Mouse (Mus musculus): ENCODE data around the gene Ptpn5. TPM values are rescaled to one million over a fixed set of nuclear protein-coding genes. Genes with fewer than 3 reads are reported as not detected.
A peak's percentile ranks its signal among the peaks of the same experiment; 100 is the strongest.

Ptpn5 gene
- not detected for total RNA-seq (2021)
- long read RNA-seq, experiment 1: 0 reads
- long read RNA-seq, experiment 2: 0 reads

DNA sequence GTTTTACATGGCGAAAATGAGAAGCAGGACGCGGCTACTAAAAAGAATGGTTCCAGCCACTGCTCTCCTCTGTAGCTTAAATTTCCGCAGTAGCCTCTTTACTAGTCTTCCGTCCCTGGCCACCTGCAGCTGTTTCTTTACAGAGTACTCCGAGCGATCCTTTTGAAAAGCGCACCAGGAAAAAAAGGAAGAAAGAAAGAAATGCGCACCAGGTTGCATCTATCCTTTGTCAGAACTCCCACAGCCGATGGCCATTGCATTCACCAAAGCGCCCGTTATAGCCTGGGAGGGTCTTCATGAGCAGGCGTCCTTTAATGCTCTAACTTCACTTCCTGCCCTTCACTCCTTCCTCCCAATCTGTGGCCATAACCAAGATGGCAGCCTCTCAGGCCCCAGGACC lies at the start of gene Ptpn5:
Ptpn5 (minus strand) TSS at position 354 of the 400 bp plus-strand sequence.
- DNase-seq (ENCODE audit: low spot score in 2 of 2): no peak

DNA sequence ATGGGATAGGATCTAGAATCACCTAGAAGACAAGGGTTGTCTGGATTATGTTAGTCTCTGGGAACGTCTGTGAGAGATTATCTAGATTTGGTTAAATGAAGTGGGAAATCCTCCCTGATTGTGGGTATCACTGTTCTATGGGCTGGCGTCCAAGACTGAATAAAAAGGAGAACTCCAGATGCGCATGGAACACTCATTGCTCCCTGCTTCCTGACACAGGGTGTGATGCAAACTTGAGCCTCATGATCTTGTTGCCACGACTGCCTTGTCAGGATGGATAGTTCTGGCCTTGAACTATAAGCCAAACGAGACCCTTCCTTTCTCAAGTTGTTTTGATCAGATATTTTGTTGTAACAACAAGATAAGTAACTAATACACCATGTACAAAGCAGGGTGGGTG lies 37.3 kb upstream of the Ptpn5 start:
- DNase-seq (ENCODE audit: low spot score in 2 of 2): no peak

DNA sequence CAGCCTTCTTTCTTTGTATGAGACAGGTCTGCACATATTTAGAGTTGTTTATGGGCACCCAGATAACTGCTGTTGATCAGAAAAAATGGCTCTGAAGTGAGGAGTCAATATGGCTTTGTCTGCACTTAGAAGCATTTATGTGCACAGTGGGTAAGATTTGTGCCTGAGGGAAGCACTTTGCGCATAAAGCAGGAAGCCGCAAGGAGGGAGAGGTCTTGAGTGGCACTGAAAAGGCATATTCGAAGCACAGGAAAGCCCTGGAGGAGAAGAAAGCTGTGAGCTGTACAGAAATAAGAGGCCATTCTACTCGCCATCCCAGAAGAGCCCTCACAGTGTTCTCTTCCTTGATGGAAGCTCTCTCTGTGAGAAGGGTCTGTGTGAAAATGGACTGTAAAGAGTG lies 31.5 kb upstream of the Ptpn5 start:
- DNase-seq (ENCODE audit: low spot score in 2 of 2): no peak

DNA sequence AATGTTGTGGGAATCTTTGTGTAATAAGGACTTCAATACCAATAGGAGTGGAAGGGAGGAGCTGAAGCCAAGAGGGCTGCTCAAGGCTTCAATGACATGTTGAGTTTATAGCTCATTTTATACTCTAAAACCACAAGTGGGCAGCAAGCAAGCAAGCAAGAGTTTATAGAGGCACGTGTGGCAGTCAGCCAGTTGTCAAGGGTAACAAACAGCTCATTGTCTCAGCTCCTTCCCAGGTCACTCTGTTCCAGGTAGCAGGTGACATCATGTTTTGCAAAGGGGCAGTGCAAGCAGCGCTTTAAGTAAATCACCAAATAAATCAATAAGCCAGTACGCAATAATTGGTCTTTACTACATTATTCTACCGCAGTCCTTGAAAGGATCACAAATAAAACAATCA lies 29.7 kb upstream of the Ptpn5 start:
- no peak for DNase-seq (ENCODE audit: low spot score in 2 of 2)

DNA sequence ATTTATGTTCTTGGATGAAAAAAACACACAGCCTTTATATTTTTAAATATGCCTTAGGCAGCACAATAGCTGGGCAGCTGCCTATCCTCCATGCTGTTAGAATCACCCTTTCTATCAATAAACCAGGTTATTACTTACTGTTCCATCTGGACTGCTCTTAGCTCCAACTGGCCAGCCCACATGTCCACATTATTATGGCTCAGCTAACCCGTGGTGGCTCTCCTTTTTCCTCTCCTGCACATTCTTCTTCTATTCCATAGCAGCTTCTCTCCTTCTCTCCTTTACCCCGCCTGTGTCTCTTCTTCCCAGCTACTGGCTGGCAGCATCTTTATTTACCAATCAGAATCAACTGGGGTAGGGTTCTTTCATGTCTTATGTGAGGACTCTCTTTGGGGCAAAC lies 25.0 kb upstream of the Ptpn5 start:
- no peak for DNase-seq (ENCODE audit: low spot score in 2 of 2)

DNA sequence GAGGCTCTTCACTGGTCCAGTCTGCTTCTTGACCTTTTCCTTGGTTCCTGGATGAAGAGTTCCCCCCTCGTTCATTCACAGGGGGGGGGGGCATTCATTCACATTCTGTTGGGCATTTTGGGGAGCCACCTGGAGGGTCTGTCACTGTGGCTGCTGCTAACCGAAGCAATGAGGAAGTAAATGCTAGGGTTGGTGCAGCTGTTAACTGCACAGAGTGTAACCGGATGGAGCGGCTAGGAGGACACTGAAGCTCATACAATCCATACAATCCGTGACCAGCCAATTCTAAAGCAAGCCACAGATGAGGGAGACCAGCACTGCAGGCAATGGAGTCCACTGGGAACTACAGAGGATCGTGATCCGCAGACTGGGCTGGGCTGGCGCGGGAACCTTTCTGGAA lies 24.3 kb upstream of the Ptpn5 start:
- no peak for DNase-seq (ENCODE audit: low spot score in 2 of 2)

DNA sequence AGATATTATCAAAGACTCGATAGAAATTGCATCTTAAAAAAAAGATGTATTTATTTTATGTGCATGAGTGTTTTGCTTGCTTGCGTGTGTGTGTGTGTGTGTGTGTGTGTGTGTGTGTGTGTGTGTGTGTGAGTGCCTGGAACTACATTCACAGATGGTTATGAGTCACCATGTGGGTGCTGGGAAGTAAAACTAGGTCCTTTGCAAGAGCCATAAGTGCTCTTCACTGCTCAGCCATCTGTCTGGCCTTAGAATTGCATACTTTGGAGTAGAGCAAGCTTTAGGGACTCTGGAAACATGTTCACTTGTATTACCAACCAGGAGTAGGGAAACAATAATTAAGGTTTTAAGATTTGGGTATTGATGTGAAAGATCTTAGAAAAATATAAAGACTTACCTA lies 22.4 kb upstream of the Ptpn5 start:
- no peak for DNase-seq (ENCODE audit: low spot score in 2 of 2)

DNA sequence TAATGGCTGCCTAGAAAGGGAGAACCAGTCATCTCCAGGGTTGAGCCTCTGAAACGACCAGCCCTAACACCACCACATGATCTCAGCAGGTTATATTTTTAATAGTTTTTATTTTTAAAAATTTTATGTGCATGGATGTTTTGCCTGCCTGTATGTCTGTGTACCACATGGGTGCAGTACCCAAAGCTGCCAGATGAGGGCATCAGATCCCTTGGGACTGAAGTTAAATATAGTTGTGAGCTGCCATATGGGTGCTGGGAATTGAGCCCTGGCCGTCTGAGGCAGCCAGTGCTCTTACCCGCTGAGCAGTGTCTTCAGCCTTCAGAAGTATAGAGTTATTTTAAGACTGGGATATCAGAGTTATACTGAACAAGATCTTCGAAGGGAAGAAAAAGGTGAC lies 21.9 kb upstream of the Ptpn5 start:
- no peak for DNase-seq (ENCODE audit: low spot score in 2 of 2)

DNA sequence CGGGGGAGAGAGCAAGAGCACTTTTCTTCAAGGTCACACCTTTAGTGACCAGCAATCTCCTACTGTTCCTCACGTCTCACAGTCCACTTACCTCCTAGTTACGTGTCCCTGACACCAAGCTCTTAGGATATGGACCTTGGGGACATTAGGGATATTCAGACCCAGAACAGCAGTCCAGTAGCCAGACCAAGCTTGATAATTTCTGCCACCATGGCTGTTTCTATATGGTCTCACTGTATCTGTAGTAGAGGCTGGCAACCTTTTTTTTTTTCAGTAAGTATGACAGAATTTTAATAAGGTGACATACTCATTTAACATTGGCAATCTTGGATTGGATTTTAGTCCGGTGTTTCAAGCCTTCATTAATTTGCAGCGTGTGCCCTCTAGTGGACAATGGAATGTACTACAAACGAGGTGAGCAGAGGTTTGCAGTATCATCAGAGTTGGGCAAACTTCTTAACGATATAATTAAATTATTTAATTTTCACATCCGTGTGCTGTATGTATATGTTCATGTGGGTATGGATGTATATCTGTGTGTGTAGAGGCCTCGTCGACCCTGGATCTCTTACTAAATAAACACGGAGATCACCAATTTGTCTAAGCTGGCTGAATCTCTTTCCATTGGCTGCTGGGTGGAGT lies 17.1 kb upstream of the Ptpn5 start:
- DNase-seq (ENCODE audit: low spot score in 2 of 2): no peak

DNA sequence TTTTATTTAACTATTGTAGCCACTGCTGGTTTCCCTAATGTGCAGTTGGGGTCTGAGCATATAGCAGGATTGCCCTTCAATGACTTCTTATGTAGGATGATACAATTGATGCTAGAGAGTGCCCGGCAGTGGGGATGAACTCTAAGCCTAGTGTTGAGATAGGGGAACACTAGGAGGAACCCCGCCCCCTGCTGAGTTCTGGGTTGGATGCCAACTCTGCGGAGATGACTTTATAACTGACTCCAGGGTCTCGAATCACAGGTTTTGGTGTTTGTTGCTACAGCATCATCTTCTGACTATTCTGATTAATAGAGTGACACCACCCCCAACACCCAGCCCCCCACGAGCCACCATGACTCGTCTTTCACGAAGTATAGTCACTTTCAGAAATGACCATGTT lies 14.8 kb upstream of the Ptpn5 start:
- no peak for DNase-seq (ENCODE audit: low spot score in 2 of 2)

DNA sequence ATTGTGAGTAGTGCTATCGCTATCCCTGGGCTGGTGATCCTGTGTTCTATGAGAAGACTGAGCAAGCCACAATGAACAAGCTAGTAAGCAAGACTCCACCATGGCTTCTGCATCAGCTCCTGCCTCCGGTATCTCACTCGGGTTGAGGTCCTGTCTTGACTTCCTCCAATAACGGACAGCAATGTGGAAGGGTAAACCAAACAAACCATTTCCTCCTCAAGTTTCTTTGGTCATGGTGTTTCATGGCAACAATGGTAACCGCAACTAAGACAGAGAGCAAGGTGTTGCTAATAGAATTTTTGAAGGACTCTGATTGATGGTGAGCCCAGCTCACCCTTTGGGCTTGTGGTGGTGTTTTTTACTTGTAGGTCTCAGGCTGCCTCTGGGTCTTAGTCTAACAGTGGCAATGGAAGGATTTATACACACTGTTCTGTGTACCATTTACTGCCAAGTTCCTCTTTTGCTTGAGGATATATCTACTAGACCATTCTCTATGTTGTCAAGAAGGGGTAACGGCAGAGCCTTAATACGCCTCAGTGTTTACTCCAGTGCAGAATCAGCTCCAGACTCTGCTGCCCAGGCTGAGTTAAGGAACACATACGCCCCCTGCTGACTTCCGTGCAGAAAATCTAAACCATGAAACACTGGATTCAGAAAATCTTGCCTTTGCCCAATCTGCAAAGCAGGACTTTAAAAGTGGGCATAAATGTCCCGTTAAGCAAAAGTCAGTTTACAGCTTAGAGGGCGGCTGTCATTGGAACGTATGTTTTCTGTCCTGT lies 12.7 kb upstream of the Ptpn5 start:
- no peak for DNase-seq (ENCODE audit: low spot score in 2 of 2)

DNA sequence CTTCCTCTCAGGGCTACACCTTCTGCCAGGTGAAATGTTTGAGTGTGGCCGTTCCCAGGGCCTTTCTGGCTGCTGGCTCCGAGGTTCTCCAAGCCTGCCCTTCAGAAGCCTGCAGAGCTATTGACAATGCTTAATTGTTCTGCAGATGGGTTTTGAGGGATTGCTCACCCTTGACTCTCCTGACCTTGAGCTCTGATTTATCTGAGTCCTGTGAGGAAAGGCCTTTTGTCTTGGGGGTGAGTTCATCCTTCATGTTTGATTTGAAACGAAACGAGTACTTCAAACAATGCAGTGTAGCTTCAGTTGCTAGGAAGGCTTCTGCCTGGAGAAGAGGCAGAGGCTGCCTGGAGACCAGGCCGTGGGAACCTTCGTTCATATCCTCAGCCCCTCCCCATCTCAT lies 10.8 kb upstream of the Ptpn5 start:
- no peak for DNase-seq (ENCODE audit: low spot score in 2 of 2)

DNA sequence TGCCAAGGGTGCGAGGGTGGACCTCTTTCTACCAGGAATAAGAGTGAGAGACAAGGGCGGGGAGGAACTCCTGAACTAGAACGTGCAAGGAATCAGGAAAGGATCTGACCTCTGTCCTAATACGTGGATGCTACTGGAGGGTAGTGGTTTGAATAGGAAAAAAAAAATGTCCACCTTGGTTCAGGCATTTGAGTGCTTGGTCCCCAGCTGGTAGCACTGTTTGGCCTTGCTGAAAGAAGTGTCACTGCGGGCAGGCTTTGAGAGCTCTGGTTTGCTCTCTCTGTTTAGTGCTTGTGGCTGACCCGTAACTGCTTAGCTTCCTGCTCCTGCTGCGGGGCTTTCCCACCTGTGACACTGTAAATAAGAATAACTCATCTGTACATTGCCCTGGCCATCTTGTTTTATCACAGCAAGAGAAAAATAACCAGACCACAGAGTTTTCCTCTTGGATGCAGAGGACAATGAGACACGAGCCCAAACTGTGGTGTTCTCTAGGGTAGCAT lies 6.4 kb upstream of the Ptpn5 start:
- no peak for DNase-seq (ENCODE audit: low spot score in 2 of 2)

DNA sequence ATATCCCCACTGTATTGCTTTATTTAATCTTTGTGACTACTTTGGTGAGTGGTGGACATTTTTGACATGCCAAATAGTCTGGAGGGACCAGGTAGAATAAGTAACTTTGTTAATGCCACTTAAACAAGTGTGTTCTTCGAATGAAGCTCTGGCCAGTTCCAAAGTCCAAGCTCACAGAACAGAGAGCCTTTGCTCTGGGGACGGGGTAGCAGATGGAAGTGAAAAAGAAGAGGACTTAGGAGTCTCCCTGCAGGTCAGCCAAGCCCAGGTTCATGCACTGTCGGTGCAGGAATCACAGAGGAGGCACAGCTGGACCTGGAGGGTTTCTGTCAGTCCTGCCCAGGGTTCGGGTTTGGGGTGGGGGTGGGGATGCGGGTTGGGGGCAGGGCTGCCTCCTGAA lies 1.1 kb upstream of the Ptpn5 start:
- DNase-seq (ENCODE audit: low spot score in 2 of 2): no peak

DNA sequence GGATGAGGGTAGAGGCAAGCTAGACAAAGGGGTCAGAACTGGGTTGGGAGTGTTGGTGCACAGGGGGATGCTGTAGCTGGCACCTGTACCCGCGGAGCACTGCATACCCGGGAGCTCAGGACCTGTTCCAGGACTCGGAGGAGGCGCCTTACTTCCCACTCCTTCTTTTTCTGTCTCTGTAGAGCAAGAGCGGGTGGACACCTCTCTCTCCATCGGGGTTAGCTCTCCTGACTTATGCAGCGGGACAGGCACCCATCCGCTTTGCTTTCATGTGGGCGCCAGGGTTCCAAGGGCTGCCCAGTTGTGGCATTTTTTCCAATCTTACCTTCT lies 588 bp downstream of the Ptpn5 start:
- DNase-seq (ENCODE audit: low spot score in 2 of 2): no peak

DNA sequence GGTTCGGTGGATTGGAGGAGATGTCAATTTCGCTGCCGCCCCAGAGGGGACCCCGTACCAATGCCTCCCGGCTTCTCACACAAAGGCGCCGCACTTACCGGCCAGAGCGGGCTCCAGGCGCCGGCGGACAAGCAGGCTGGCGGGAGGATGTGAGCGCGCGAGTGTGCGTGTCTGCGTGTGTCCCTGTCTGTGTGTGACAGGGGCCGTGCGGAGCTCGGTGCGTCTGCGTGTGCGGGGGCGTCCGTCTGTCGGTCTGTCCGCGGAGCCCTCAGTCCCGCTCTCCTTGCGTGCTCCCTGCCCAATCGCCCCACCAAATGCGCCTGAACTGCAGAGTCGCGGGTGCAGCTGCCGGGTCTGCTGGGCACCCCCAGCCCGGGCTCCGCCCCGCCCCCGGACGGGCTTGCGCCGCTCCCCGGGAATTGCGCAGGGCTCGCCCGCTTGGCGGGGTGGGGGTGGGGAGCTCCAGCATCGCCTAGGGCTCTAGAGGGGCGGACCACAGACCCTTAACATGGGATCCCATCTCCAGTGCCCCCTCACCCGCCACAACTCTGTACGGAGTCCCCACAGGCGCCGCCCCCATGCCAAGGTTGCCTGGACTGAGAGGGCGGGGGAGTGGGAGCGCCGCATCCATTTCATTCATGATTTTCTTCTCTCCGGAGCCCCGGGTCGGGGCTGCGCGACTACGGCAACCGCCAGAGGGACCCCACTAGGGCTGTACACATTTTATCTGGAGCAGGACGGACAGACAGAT lies 1.1 kb downstream of the Ptpn5 start:
- peak in 1 of 2 experiments; percentile 18 for DNase-seq (ENCODE audit: low spot score in 2 of 2)

DNA sequence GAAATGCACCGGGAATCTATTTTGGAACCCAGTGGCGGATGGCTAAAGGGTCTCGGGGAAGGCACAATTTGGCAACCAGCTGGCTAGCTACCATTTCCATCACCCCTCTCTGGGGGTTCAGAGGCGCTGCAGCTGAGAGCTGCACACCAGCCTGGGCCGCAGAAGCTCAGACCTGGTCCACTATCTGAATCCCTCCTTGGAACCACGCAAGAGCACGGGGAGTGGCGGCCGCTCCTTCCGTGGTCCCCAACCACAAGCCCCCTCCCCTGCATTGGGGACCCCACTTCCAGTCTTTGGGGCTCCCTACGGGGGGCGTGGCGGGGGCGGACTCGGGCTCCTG lies 1.7 kb downstream of the Ptpn5 start:
- no peak for DNase-seq (ENCODE audit: low spot score in 2 of 2)

DNA sequence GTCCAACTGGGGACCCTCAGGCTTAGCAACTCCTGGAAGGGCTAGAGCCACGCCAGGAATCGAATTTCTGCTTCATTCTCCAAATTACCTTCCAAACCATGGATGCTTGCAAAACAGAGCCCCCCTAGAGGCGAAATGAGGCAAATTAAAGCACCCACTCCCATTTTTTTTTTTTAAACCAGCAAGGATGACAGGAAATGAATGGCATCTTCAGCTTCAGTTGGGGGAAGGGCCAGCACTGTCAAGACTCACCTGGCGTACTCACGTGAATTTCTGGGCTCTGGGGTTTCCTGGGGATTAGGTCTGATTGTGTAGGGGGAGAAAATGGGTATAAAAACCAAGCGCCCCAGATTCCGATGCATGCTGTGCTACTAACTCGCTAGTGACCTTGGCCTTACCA lies 2.2 kb downstream of the Ptpn5 start:
- DNase-seq (ENCODE audit: low spot score in 2 of 2): no peak

DNA sequence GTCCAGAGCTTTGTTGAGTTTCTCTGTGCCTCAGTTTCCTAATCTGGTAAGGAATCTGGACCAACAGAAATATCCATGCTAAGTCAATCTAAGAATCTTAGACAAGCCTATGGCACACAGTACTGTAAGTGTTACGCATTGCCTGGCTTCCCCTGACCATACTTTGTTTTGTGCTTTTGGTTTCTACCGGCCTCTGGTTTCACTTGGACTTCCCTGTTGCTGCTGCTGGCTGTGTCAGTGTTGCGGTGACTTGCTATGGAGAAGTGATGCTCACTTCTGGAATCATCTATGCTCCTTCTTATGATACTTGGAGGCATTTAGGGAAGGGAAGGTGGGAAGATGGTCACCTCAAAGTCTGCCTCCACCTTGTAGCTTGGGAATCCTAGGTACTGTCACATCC lies 11.5 kb downstream of the Ptpn5 start:
- DNase-seq (ENCODE audit: low spot score in 2 of 2): no peak

DNA sequence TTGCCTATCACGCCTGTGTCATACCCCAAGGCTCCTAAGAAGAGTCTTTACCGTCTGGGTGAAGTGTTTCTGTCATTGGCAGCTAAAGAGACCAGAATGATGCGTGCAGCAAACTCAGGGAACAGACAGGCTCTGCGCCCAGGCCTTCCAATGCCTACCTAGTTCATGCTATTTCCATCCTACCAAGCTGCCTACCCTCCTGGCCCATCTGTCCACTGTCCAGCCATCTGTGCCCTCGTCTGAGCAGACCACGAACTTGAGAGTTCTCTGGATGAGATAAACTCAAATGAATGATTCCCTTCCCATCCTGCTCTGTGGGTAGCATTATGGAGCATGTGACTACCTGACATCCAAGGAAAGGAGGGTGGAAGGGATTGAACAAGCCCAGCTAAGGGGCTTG lies 16.8 kb downstream of the Ptpn5 start:
- DNase-seq (ENCODE audit: low spot score in 2 of 2): no peak

DNA sequence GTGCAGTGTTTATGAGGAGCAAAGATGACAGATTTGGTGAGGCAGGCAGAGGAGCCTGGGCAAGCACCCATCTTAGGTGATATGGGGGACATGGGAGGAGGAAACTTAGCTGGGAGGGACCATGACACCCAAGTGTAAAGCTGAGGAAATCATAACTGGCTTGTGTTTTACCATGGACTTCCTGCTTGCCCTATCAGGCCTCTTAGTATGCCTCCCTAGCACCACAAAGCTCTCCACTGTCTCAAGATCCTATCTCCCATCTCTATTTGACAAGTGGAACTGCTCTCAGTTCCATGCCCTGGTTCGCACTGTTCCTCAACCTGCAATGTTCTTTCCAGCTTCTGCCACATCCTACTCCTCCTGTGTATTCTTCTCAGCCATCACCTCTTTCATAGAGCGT lies 18.0 kb downstream of the Ptpn5 start:
- no peak for DNase-seq (ENCODE audit: low spot score in 2 of 2)

DNA sequence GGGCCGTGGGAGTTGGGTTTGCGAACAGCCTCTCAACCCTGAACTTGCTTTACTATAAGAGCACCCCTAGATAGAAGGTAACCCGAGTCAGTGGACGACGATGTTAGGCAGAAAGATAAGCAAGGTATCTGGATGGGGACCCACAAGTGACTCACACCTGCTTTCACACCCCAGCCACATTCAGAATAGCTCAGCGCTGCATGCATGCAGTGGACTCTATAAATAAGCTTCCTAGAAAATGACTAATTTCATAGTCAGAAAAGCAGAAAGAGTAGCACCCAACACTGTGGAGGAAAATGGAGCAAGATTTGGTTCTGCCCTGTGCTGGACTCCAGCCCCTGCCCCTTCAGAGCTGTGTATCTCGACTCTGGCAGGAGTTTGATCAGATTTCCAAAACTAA lies 20.1 kb downstream of the Ptpn5 start:
- DNase-seq (ENCODE audit: low spot score in 2 of 2): no peak

Measured in gastrocnemius, postnatal 4 days (tissue).